Mouse (Mus musculus): ENCODE measurements around the gene Pla2g4a.
"Not testable (repeated sequence)": the region's sequence is repeated elsewhere in the genome, so short reads cannot be mapped to it uniquely, and the experiment has no call there.

The Pla2g4a gene

GRCm38 (mm10) chr1:149937825-149938224 is 23.3 kb downstream of the Pla2g4a start:
- DNase-seq (ENCODE audit: low spot score), result no peak

DNA sequence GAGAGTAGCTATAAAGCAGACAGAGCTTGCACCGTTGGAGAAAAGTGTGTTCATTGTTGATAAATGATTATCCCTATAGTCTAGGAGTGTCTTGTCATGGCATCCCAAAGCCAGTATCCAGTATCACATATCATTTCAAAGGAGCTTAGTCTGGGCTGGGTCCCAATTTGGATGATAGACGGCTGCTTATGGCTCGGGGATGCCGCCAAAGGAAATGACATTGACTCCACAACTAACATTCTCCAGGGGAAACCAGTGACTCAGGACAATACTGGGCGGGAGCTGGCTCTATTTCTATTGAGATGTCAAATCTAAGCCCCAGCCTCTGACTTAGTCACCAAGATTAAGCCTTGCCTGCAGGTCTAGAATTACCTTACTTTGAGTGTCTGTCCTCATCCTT is 31.9 kb downstream of the Pla2g4a start:
- DNase-seq (ENCODE audit: low spot score), result no peak

DNA sequence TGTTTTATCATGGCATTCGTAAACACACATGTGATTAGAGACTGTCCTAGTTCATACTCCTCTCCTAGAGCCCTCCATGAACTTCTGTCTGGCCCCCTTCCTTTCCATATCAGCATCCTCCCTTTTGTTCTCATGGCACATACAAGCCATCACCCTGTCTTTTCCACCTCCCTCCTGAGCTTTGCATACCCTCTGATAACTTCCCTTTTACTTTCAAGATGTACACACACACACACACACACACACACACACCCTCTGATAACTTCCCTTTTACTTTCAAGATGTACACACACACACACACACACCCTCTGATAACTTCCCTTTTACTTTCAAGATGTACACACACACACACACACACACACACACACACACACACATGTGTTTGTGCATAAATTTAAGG is 37.4 kb downstream of the Pla2g4a start:
- not testable (repeated sequence) for DNase-seq (ENCODE audit: low spot score)

GRCm38 (mm10) chr1:149922219-149922618 is 38.9 kb downstream of the Pla2g4a start:
- DNase-seq (ENCODE audit: low spot score), result no peak

DNA sequence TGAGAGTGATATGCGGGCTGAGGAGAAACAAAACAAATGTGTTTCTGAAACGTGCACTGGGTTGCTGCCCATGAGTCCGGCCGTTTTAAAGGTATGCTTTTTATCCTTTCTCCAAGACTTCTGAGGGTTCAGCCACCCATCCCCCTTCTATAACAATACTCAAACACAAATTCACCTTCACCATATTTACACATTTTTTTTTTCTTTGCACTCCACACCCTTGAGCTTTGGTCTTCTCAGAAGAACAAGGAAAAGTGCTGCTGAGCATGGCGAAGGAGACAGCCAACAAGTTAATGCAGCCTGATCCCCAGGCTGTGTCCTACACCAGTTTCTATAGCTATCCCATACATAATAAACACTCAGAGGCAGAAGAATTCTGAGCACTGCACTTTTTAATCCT is 39.8 kb downstream of the Pla2g4a start:
- DNase-seq (ENCODE audit: low spot score), result no peak

DNA sequence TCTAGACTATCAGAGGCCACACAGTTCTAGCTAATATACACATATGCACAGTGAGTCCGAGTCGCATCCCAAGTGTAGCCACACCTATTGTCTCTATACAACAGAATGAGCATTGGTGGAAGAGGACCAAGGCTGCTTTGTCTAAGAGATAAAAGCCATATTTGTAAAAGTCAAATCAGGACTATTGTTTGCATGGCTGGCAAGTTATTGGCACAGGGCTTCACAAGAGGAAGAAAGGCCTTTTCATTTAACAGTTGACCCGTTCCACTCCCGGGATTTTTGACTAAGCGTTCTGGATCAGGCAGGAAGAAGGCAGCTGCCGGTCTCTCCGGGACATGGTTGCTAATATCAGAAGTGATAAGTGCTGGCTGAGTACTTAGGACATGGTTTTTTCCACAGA is 41.8 kb downstream of the Pla2g4a start:
- DNase-seq (ENCODE audit: low spot score), result no peak

DNA sequence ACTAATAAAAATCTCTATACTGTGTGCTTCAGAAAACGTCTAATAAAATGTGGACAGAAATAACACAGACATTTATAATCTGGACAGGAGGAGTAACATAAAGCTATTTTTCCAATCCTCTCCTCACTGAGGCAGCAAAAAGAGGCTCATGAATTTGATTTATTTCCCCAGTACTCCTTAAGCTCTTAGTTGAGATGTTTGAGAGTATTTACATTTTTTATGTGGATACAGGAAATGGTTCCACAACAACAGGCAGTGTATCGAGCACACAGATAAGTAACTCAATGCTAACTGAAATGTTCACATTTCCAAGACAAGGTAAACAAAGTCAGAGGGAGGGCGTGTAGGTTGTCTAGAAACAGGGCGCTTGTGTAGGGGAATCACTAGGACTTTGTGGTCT is 48.1 kb downstream of the Pla2g4a start:
- no peak for DNase-seq (ENCODE audit: low spot score)

DNA sequence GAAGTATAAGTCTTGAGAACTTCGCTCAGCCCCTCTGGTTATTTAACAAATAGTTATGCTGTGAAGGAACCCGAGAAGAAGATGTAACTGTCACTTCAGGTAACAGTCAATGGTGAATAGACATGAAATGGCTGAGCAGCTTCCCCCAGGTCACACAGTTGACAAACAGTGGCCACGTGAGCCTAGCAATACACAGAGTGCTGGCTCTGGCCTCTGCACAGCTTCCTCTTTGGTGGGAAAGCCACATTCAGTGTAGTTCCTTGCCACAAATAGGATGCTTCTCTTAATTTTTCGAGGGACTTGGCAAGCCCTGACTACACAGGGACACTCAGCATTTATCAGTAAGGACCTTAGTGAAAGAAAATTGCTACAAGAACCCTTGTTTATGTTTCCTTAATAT is 50.0 kb downstream of the Pla2g4a start:
- no peak for DNase-seq (ENCODE audit: low spot score)

- no peak for DNase-seq (ENCODE audit: low spot score)
These were observed 63.0 kb downstream of the Pla2g4a start for GRCm38 (mm10) chr1:149898001-149898625.

GRCm38 (mm10) chr1:149896590-149896989 is 64.5 kb downstream of the Pla2g4a start:
- DNase-seq (ENCODE audit: low spot score), result no peak

- DNase-seq (ENCODE audit: low spot score), result no peak
These were observed 66.2 kb downstream of the Pla2g4a start for GRCm38 (mm10) chr1:149894940-149895339.

GRCm38 (mm10) chr1:149893903-149894302 is 67.2 kb downstream of the Pla2g4a start:
- no peak for DNase-seq (ENCODE audit: low spot score)

- DNase-seq (ENCODE audit: low spot score), result no peak
These were observed 70.0 kb downstream of the Pla2g4a start for GRCm38 (mm10) chr1:149891057-149891456.

GRCm38 (mm10) chr1:149882419-149883025 is 78.6 kb downstream of the Pla2g4a start:
- DNase-seq (ENCODE audit: low spot score), result no peak

DNA sequence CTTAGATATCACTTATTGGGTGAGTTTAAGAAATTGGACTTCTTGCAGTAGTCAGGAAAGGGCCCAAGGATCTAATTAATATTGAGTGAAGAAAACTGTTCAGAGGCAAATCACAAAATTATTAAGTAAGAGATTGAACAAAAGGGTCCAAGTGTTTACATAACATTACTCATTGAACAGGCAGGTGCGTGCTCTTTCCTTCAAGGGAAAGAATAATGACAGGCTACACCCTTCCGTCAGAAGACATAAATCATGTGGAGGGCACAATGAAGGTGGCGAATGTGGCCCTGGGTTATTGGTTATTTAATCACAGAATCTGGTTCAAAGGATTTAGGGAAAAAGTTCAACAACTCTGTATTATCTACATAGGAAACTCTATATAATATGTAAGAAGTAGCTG is 82.9 kb downstream of the Pla2g4a start:
- no peak for DNase-seq (ENCODE audit: low spot score)

- no peak for DNase-seq (ENCODE audit: low spot score)
These were observed 84.6 kb downstream of the Pla2g4a start for GRCm38 (mm10) chr1:149876502-149876901.

- no peak for DNase-seq (ENCODE audit: low spot score)
These were observed 89.5 kb downstream of the Pla2g4a start for GRCm38 (mm10) chr1:149871625-149872024.

GRCm38 (mm10) chr1:149867323-149867722 is 93.8 kb downstream of the Pla2g4a start:
- no peak for DNase-seq (ENCODE audit: low spot score)

- DNase-seq (ENCODE audit: low spot score), result no peak
These were observed 94.9 kb downstream of the Pla2g4a start for GRCm38 (mm10) chr1:149866202-149866601.

DNA sequence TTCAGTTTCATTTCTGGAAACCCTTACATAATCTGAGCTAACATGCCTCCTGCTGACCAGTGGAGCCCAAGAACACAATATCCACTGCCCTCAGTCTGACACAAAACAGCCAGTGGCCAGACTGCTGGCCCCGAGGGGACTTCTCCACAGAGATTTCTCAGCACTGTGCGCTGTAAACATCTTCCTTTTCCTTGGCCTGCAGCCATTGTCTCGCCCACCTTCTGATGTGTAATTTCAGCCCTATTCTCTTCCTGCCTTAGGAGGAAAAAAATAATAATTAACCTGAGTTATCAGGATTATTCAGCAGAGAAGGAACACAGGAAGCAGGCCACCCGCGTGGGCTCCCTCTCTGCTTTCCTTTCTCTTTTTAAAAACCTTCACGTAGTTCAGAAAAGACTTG is 98.3 kb downstream of the Pla2g4a start:
- no peak for DNase-seq (ENCODE audit: low spot score)

DNA sequence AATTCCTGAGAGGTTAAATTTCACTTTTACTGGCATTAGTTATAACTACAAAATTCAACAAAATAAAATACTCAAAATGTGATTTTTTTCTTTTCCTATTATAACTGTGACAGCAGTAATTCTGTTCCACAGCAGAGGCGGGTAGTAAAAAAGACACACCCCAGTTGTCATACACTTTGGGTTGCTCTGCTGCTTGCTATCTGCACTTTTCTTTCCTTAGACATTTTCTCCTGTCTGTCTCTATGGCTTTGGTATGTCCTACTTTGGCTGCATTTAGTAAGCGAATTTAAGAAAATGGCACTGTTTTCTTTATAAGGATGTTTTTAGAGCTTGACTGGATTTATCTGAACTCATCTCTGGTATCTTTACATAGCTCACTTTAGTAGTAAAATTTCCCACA is 98.9 kb downstream of the Pla2g4a start:
- DNase-seq (ENCODE audit: low spot score), result no peak

DNA sequence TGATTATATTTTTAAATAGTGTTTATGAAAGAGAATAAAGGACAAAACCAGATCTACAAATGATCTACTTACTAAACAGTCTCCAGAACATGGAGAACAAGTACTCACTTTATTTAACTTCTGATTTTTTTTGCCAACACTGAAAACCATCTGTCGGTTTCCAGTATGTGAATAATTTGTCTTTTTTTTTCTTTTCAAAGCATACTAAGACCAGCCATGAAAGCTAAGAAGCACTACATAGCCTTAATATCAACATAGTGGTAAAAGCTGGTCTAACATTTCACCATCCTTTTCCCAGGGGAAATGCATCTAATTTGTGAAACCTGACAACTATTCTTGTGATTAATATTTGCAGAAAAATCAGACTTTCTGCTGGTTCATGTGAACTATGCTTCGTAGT is 99.5 kb downstream of the Pla2g4a start:
- DNase-seq (ENCODE audit: low spot score), result no peak

DNA sequence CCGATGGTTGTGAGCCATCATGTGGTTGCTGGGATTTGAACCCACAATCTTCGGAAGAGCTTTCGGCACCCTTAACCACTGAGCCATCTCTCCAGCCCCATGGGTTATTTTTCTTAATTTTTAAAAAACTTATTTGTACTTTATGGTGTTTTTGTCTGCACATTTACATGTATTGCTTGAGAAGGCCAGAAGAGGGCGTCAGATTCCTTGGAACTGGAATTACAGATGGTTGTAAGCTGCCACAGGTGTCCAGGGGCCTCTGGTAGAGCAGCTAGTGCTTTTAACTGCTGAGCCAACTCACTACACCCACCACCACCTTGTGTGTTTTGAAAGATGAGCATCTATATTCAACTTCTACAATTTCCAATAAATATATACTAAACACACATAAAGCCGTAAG is 102.4 kb downstream of the Pla2g4a start:
- DNase-seq (ENCODE audit: low spot score), result no peak

DNA sequence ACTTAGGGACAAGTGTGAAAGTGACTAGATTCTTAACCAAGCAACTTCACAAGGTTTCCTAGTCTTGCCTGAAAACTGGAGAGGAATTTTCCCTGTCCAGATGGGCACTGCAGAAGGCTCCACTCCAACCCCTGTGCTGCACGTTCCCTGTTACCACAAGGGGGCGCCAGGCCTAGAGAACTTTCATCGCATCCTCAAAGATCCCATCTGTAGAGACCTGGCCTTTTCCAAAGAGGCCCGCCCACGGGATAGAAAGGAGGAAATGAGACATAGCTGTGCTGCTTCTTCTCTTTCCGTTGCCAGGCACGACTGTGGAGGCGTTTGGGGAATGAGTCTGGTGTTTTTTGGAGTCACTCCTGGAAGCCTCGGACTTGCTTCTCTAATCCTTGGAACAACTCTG is 104.4 kb downstream of the Pla2g4a start:
- no peak for DNase-seq (ENCODE audit: low spot score)
